Mouse (Mus musculus) cerebellum, adult 8-10 months (tissue): Measurements from ENCODE around the gene Dock2.
"Not testable (repeated sequence)": the region's sequence is repeated elsewhere in the genome, so short reads cannot be mapped to it uniquely, and the experiment has no call there.

ENCODE experiments used
- DNase-seq: peaks from one replicate; pipeline ENCODE4 v3.0.0; 2022

Gene Dock2

GRCm38 (mm10) chr11:34276363-34277046 is 507.2 kb downstream of the Dock2 start:
- DNase-seq, result no peak

- no peak for DNase-seq
These were observed 507.8 kb downstream of the Dock2 start for GRCm38 (mm10) chr11:34275941-34276340.

GRCm38 (mm10) chr11:34272016-34272415 is 511.7 kb downstream of the Dock2 start:
- DNase-seq, result no peak

GRCm38 (mm10) chr11:34264099-34264498 is 519.6 kb downstream of the Dock2 start:
- DNase-seq, result no peak

- no peak for DNase-seq
These were observed 524.7 kb downstream of the Dock2 start for GRCm38 (mm10) chr11:34258849-34259469.

- no peak for DNase-seq
These were observed 526.0 kb downstream of the Dock2 start for GRCm38 (mm10) chr11:34257548-34258189.

GRCm38 (mm10) chr11:34242979-34243378 is 540.7 kb downstream of the Dock2 start:
- DNase-seq, result no peak

- no peak for DNase-seq
These were observed 543.4 kb downstream of the Dock2 start for GRCm38 (mm10) chr11:34240252-34240651.

- DNase-seq, result no peak
These were observed 544.0 kb downstream of the Dock2 start for GRCm38 (mm10) chr11:34239691-34240090.

- DNase-seq, result no peak
These were observed 546.8 kb downstream of the Dock2 start for GRCm38 (mm10) chr11:34236885-34237284.

- DNase-seq, result peak; percentile 2
These were observed 547.5 kb downstream of the Dock2 start for GRCm38 (mm10) chr11:34236091-34236759.

GRCm38 (mm10) chr11:34228758-34229364 is 554.8 kb downstream of the Dock2 start:
- DNase-seq, result peak; percentile 27

- no peak for DNase-seq
These were observed 556.5 kb downstream of the Dock2 start for GRCm38 (mm10) chr11:34227180-34227579.

GRCm38 (mm10) chr11:34220596-34220995 is 563.1 kb downstream of the Dock2 start:
- not testable (repeated sequence) for DNase-seq

- peak; percentile 70 for DNase-seq
These were observed 570.8 kb downstream of the Dock2 start for GRCm38 (mm10) chr11:34212853-34213252.

GRCm38 (mm10) chr11:34207989-34208388 is 575.7 kb downstream of the Dock2 start, which contains the start of gene Foxi1:
Gene Foxi1, minus strand, starts transcription at chr11:34208089.
- no peak for DNase-seq

GRCm38 (mm10) chr11:34202769-34203168 is 580.9 kb downstream of the Dock2 start:
- no peak for DNase-seq

GRCm38 (mm10) chr11:34195142-34195541 is 588.5 kb downstream of the Dock2 start:
- DNase-seq, result no peak

- DNase-seq, result no peak
These were observed 589.3 kb downstream of the Dock2 start for GRCm38 (mm10) chr11:34194158-34194941.

- no peak for DNase-seq
These were observed 590.0 kb downstream of the Dock2 start for GRCm38 (mm10) chr11:34193658-34194057.

GRCm38 (mm10) chr11:34184266-34184665 is 599.4 kb downstream of the Dock2 start:
- DNase-seq, result no peak
